Mouse (Mus musculus): ENCODE results near the gene Upk3a.
"Not testable (repeated sequence)": the region's sequence is repeated elsewhere in the genome, so short reads cannot be mapped to it uniquely, and the experiment has no call there.

Gene Upk3a

GRCm38 (mm10) chr15:85000984-85001982 lies 15.7 kb upstream of the Upk3a start:
- DNase-seq, result peak; percentile 87

- DNase-seq, result no peak
These were observed 7.3 kb upstream of the Upk3a start for GRCm38 (mm10) chr15:85009666-85010065.

- DNase-seq, result peak; percentile 39
These were observed 4.9 kb upstream of the Upk3a start for GRCm38 (mm10) chr15:85011895-85012661.

- peak; percentile 42 for DNase-seq
These were observed 4.3 kb upstream of the Upk3a start for GRCm38 (mm10) chr15:85012662-85013054.

- peak; percentile 16 for DNase-seq
These were observed 1.2 kb upstream of the Upk3a start for GRCm38 (mm10) chr15:85015771-85016170.

- DNase-seq, result peak; percentile 44
These were observed 5.3 kb downstream of the Upk3a start for GRCm38 (mm10) chr15:85022211-85022610.

GRCm38 (mm10) chr15:85026197-85026596 lies 9.3 kb downstream of the Upk3a start:
- no peak for DNase-seq

- no peak for DNase-seq
These were observed 10.8 kb downstream of the Upk3a start for GRCm38 (mm10) chr15:85027740-85028139.

GRCm38 (mm10) chr15:85028648-85029047 lies 11.7 kb downstream of the Upk3a start, which contains the start of gene Fam118a:
TSS of gene Fam118a (plus strand) at chr15:85028948.
- DNase-seq, result not testable (repeated sequence)

GRCm38 (mm10) chr15:85030643-85031042 lies 13.7 kb downstream of the Upk3a start:
- DNase-seq, result not testable (repeated sequence)

- peak; percentile 17 for DNase-seq
These were observed 14.9 kb downstream of the Upk3a start for GRCm38 (mm10) chr15:85031866-85032265.

- not testable (repeated sequence) for DNase-seq
These were observed 17.0 kb downstream of the Upk3a start for GRCm38 (mm10) chr15:85033916-85034315.

- DNase-seq, result peak; percentile 98
These were observed 19.8 kb downstream of the Upk3a start for GRCm38 (mm10) chr15:85036566-85037342.

GRCm38 (mm10) chr15:85037343-85037690 lies 20.4 kb downstream of the Upk3a start:
- DNase-seq, result no peak

- DNase-seq, result no peak
These were observed 24.7 kb downstream of the Upk3a start for GRCm38 (mm10) chr15:85041546-85042225.

GRCm38 (mm10) chr15:85042361-85042954 lies 25.5 kb downstream of the Upk3a start:
- DNase-seq, result peak; percentile 83

GRCm38 (mm10) chr15:85043116-85043515 lies 26.2 kb downstream of the Upk3a start:
- no peak for DNase-seq

- no peak for DNase-seq
These were observed 26.8 kb downstream of the Upk3a start for GRCm38 (mm10) chr15:85043761-85044160.

GRCm38 (mm10) chr15:85046230-85046950 lies 29.4 kb downstream of the Upk3a start:
- no peak for DNase-seq

GRCm38 (mm10) chr15:85047865-85048264 lies 30.9 kb downstream of the Upk3a start:
- DNase-seq, result no peak

- DNase-seq, result no peak
These were observed 32.8 kb downstream of the Upk3a start for GRCm38 (mm10) chr15:85049758-85050157.

Measured in lung, postnatal 14 days (tissue).